Mouse (Mus musculus) cerebral cortex, adult 2 months (tissue): ENCODE data around the gene Asb17.

ENCODE experiments used
- WGBS: fragments of 180-500 bp; shearing (Covaris S2); methylation state at CpG from one replicate; pipeline ENCODE4 v1.1.7; 2018; 5-methylcytosine and 5-hydroxymethylcytosine counted together

Asb17 gene

GRCm38 (mm10) chr3:153844030-153844429, at the start of gene Asb17:
TSS of gene Asb17 (plus strand) at chr3:153844209.
- WGBS = 93% methylated on average over 10 of the region's 10 CpGs

- 52% methylated on average over 7 of the region's 7 CpGs for WGBS
These were observed 46.4 kb upstream of the Asb17 start for GRCm38 (mm10) chr3:153797574-153797973.

GRCm38 (mm10) chr3:153799603-153800002, 44.4 kb upstream of the Asb17 start:
- WGBS = 96% methylated on average over 11 of the region's 11 CpGs

GRCm38 (mm10) chr3:153800690-153801089, 43.3 kb upstream of the Asb17 start:
- 81% methylated on average over 5 of the region's 5 CpGs for WGBS

GRCm38 (mm10) chr3:153801541-153801940, 42.5 kb upstream of the Asb17 start:
- WGBS = 60% methylated on average over 6 of the region's 6 CpGs

- 96% methylated on average over 5 of the region's 5 CpGs for WGBS
These were observed 41.4 kb upstream of the Asb17 start for GRCm38 (mm10) chr3:153802640-153803039.

- WGBS = 98% methylated on average over 7 of the region's 7 CpGs
These were observed 40.0 kb upstream of the Asb17 start for GRCm38 (mm10) chr3:153804032-153804431.

GRCm38 (mm10) chr3:153806077-153806772, 37.8 kb upstream of the Asb17 start:
- WGBS = 35% methylated on average over 14 of the region's 14 CpGs

GRCm38 (mm10) chr3:153806773-153807443, 37.1 kb upstream of the Asb17 start:
- WGBS = 88% methylated on average over 9 of the region's 9 CpGs

- 86% methylated on average over 9 of the region's 9 CpGs for WGBS
These were observed 36.4 kb upstream of the Asb17 start for GRCm38 (mm10) chr3:153807444-153808149.

- WGBS = 91% methylated on average over 13 of the region's 13 CpGs
These were observed 35.6 kb upstream of the Asb17 start for GRCm38 (mm10) chr3:153808406-153808805.

- WGBS = 95% methylated on average over 8 of the region's 8 CpGs
These were observed 30.0 kb upstream of the Asb17 start for GRCm38 (mm10) chr3:153814026-153814425.

- WGBS = 88% methylated on average over 9 of the region's 9 CpGs
These were observed 26.6 kb upstream of the Asb17 start for GRCm38 (mm10) chr3:153817376-153817890.

GRCm38 (mm10) chr3:153818723-153819122, 25.3 kb upstream of the Asb17 start:
- 92% methylated on average over 3 of the region's 3 CpGs for WGBS

- 80% methylated on average over 9 of the region's 9 CpGs for WGBS
These were observed 24.6 kb upstream of the Asb17 start for GRCm38 (mm10) chr3:153819438-153819837.

GRCm38 (mm10) chr3:153823671-153824515, 20.1 kb upstream of the Asb17 start:
- WGBS = 73% methylated on average over 11 of the region's 11 CpGs

GRCm38 (mm10) chr3:153825197-153825596, 18.8 kb upstream of the Asb17 start:
- WGBS = 95% methylated on average over 10 of the region's 10 CpGs

GRCm38 (mm10) chr3:153826616-153827015, 17.4 kb upstream of the Asb17 start:
- 72% methylated on average over 6 of the region's 6 CpGs for WGBS

- 98% methylated on average over 3 of the region's 3 CpGs for WGBS
These were observed 14.2 kb upstream of the Asb17 start for GRCm38 (mm10) chr3:153829788-153830187.

- WGBS = 81% methylated on average over 11 of the region's 11 CpGs
These were observed 12.8 kb upstream of the Asb17 start for GRCm38 (mm10) chr3:153831014-153831872.
